Mouse (Mus musculus) CH12.LX (cell line): ENCODE measurements around the gene Trim15.

ENCODE experiments used
- BHLHE40 ChIP-seq: IDR thresholded peaks from 2 replicates; pipeline ENCODE4 v1.6.1; 2011; ENCODE audit warnings: mild to moderate bottlenecking, low read depth, low read length, improper control_type of control experiment
- CTCF ChIP-seq, 2 experiments: IDR thresholded peaks in 1 of 2; conservative IDR thresholded peaks in 1 of 2; 2 replicates each; pipeline ENCODE4 v1.5.1; 2011 to 2012; ENCODE audit warnings: low read depth in 2 of 2, low read length in 2 of 2, improper control_type of control experiment in 1 of 2, inconsistent platforms in 1 of 2, mild to moderate bottlenecking in 1 of 2, moderate library complexity in 1 of 2
- PAX5 ChIP-seq: IDR thresholded peaks from 2 replicates; pipeline ENCODE4 v1.6.1; 2012; ENCODE audit warnings: low read length, inconsistent platforms, mixed read lengths
- POLR2A ChIP-seq: IDR thresholded peaks from 2 replicates; pipeline ENCODE4 v1.6.1; 2011; ENCODE audit warnings: low read depth, mild to moderate bottlenecking, improper control_type of control experiment, low read length

DNA sequence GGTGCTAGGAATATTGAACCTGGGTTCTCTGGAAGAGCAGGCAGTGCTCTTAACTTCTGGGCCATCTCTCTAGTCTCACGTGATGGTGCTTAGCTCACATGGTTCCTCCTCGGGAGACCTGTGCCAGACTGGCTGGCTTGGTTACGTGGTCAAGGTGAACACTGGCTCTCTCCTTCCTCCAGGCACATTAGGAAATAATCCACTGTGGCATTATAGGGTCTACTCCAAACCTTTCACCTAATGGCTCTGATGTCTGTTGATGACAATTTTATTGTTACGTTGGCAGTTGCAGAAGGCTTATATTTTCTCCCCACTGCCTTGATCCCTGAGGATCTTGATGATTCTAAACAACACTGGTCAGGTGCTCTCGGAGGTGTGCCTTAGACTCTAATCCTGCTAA lies 18.1 kb downstream of the Trim15 start:
- TF ChIP-seq CTCF (conservative IDR thresholded peaks at IDR 0.05 in 1 of 2, IDR thresholded peaks at IDR 0.05 in 1 of 2; ENCODE audit: low read depth in 2 of 2, low read length in 2 of 2) (no peak), PAX5 (no peak), BHLHE40 (no peak), POLR2A (no peak)
